Mouse (Mus musculus) ES-Bruce4 (cell line): ENCODE results near the gene Ccdc33. TPM values are rescaled to one million over a fixed set of nuclear protein-coding genes. Genes with fewer than 3 reads are reported as not detected.
A peak's percentile ranks its signal among the peaks of the same experiment; 100 is the strongest.

ENCODE experiments used
- H3K27ac ChIP-seq: 2 replicates; pipeline ENCODE4 v1.5.1; 2012; ENCODE audit warnings: low read length, inconsistent platforms; ENCODE audit not compliant: insufficient read depth
- H3K27me3 ChIP-seq: 2 replicates; pipeline ENCODE4 v1.6.1; 2012; ENCODE audit warnings: mild to moderate bottlenecking, low read length, inconsistent platforms; ENCODE audit not compliant: control insufficient read depth, poor library complexity, insufficient read depth, severe bottlenecking
- H3K36me3 ChIP-seq: 2 replicates; pipeline ENCODE4 v1.6.1; 2012; ENCODE audit warnings: inconsistent platforms, mild to moderate bottlenecking, low read length, moderate library complexity; ENCODE audit not compliant: control insufficient read depth, poor library complexity, insufficient read depth, severe bottlenecking
- H3K4me1 ChIP-seq: one replicate; pipeline ENCODE4 v1.8.1; 2011; ENCODE audit warnings: low read length; ENCODE audit not compliant: control insufficient read depth, insufficient read depth
- H3K4me3 ChIP-seq: 2 replicates; pipeline ENCODE4 v1.5.1; 2011; ENCODE audit warnings: low read depth, mild to moderate bottlenecking, low read length
- H3K9ac ChIP-seq: 2 replicates; pipeline ENCODE4 v1.6.1; 2012; ENCODE audit warnings: low read depth, mild to moderate bottlenecking, inconsistent platforms; ENCODE audit not compliant: poor library complexity, severe bottlenecking
- H3K9me3 ChIP-seq: replicated peaks from 2 replicates; pipeline ENCODE4 v1.6.1; 2012; ENCODE audit warnings: mild to moderate bottlenecking, low read length, inconsistent platforms; ENCODE audit not compliant: control insufficient read depth, poor library complexity, insufficient read depth, severe bottlenecking
- CTCF ChIP-seq: IDR thresholded peaks from one replicate; pipeline ENCODE4 v1.8.1; 2011; ENCODE audit warnings: low read depth, low read length
- EP300 ChIP-seq: IDR thresholded peaks from 2 replicates; pipeline ENCODE4 v1.6.1; 2011; ENCODE audit warnings: low read depth, low read length; ENCODE audit not compliant: insufficient read depth
- POLR2A ChIP-seq: IDR thresholded peaks from one replicate; pipeline ENCODE4 v1.8.1; 2011; ENCODE audit warnings: low read length; ENCODE audit not compliant: insufficient read depth
- polyA plus RNA-seq: library from polyadenylated mRNA; stranded (reverse); fragments of >200 nt; gene quantifications from 2 replicates; pipeline ENCODE4 v1.2.4, GENCODE M21; 2011; ENCODE audit warnings: low read depth; ENCODE audit not compliant: missing spikeins, insufficient read depth, insufficient read length

Ccdc33 gene
- polyA plus RNA-seq, 1 experiment, result not detected

GRCm38 (mm10) chr9:58053544-58053943 is 65.1 kb downstream of the Ccdc33 start:
- Histone ChIP-seq H3K27me3 (no peaks in the 10 kb centered on the region), H3K4me3 (no peak overlapping the region), H3K4me1 (no peaks in the 10 kb centered on the region), H3K9ac (no peak overlapping the region), H3K36me3 (no peaks in the 10 kb centered on the region), H3K27ac (no peak overlapping the region), H3K9me3 (no peaks in the 10 kb centered on the region)
- TF ChIP-seq EP300, result no peak

- Histone ChIP-seq H3K36me3 (no peaks in the 10 kb centered on the region), H3K9me3 (no peaks in the 10 kb centered on the region), H3K4me1 (no peaks in the 10 kb centered on the region), H3K4me3 (no peak overlapping the region), H3K27ac (no peak overlapping the region), H3K27me3 (no peaks in the 10 kb centered on the region), H3K9ac (no peak overlapping the region)
- peak; percentile 94 for TF ChIP-seq CTCF
- TF ChIP-seq POLR2A, result no peak
- no peak; the same call in 1 of the 2 replicates for TF ChIP-seq EP300
Observed at GRCm38 (mm10) chr9:58053102-58053501, 65.5 kb downstream of the Ccdc33 start.

- H3K27me3 ChIP-seq, result no peaks in the 10 kb centered on the region
Observed at GRCm38 (mm10) chr9:58051937-58052336, 66.7 kb downstream of the Ccdc33 start.

GRCm38 (mm10) chr9:58049861-58050260 is 68.8 kb downstream of the Ccdc33 start:
- Histone ChIP-seq H3K27me3 (no peaks in the 10 kb centered on the region), H3K27ac (no peak overlapping the region)

More at GRCm38 (mm10) chr9:58051937-58052336, 66.7 kb downstream of the Ccdc33 start:
- no peak overlapping the region for H3K4me3 ChIP-seq
- H3K9ac ChIP-seq, result no peak overlapping the region
- no peaks in the 10 kb centered on the region for H3K36me3 ChIP-seq
- no peaks in the 10 kb centered on the region for H3K9me3 ChIP-seq
- no peak for TF ChIP-seq POLR2A
- TF ChIP-seq EP300, result no peak
- TF ChIP-seq CTCF, result no peak
- H3K4me1 ChIP-seq, result no peaks in the 10 kb centered on the region
- no peak overlapping the region for H3K27ac ChIP-seq

GRCm38 (mm10) chr9:58049186-58049585 is 69.4 kb downstream of the Ccdc33 start:
- no peaks in the 10 kb centered on the region for H3K9me3 ChIP-seq
- TF ChIP-seq POLR2A (no peak), EP300 (no peak), CTCF (no peak)
- peaks cover 7% of the 10 kb centered on the region for H3K4me1 ChIP-seq
- no peaks in the 10 kb centered on the region for H3K27me3 ChIP-seq
- no peak overlapping the region for H3K27ac ChIP-seq
- no peaks in the 10 kb centered on the region for H3K36me3 ChIP-seq
- H3K4me3 ChIP-seq, result no peak overlapping the region
- no peak overlapping the region for H3K9ac ChIP-seq

More at GRCm38 (mm10) chr9:58049861-58050260, 68.8 kb downstream of the Ccdc33 start:
- peaks cover 1% of the 10 kb centered on the region for H3K4me1 ChIP-seq
- no peak overlapping the region for H3K9ac ChIP-seq
- H3K4me3 ChIP-seq, result no peak overlapping the region
- no peaks in the 10 kb centered on the region for H3K9me3 ChIP-seq
- H3K36me3 ChIP-seq, result no peaks in the 10 kb centered on the region
- no peak for TF ChIP-seq EP300
- no peak for TF ChIP-seq CTCF
- TF ChIP-seq POLR2A, result no peak

- H3K4me3 ChIP-seq, result no peak overlapping the region
- TF ChIP-seq CTCF (no peak), POLR2A (no peak), EP300 (no peak)
- no peaks in the 10 kb centered on the region for H3K9me3 ChIP-seq
- no peaks in the 10 kb centered on the region for H3K36me3 ChIP-seq
- H3K27me3 ChIP-seq, result no peaks in the 10 kb centered on the region
- H3K27ac ChIP-seq, result no peak overlapping the region
- H3K4me1 ChIP-seq, result peaks cover 7% of the 10 kb centered on the region
- H3K9ac ChIP-seq, result no peak overlapping the region
Observed at GRCm38 (mm10) chr9:58048621-58049020, 70.0 kb downstream of the Ccdc33 start.
